In the genomic region with DNA sequence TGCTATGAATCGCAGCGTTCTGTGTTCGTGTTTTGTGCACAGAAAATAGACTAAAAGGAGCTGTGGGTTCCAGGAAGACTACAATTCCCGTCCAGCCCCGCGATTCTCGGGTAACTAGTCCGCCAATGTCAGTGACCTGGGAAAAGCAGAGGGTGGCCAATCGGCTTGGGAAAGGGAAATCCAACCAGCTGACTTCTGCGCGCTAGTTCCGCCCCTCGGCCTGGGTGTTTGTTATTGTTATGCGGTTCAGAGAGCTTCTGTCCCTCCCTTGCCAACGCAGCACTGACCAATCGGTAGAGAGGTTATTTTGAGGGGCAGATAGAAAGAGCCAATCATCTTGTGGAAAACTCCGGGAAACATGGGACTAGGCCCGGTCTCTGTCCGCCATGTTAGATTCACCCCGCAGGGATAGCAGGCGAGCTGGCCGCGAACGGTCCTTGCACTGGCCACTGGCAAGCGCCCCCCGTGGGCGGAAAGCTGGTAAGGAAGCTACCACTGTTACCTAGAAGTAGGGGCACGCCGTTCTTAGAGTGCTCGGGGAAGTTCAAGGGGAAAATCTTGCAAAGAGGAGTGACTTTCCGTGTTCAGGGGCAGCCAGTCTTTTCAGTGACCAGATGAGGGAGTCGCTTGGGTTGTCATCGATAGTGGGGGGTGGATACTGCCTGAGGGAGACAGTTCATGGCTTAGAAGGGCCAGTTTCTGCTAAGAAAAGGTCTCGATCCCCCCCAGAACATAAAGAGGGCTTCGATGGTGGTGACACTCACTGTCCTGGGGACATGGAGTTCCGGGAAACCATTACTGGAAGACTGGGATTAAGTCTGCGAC, we compare ENCODE assay signal across 7 mouse cellular contexts. TPM values are rescaled to one million over a fixed set of nuclear protein-coding genes. Genes with fewer than 3 reads are reported as not detected.
A peak's percentile ranks its signal among the peaks of the same experiment; 100 is the strongest.
DNase-seq lines count a peak whose midpoint lies in the region; ATAC-seq lines count a peak whose summit lies in the region.

No protein-coding gene starts in this region.

- H3K4me3 ChIP-seq in intestine, embryonic 14.5 days (ENCODE audit: low read depth, low read length), result peak overlapping the region; percentile 96

- intact Hi-C loops in gastrocnemius, postnatal 14 days (cut with DNase I; ENCODE audit: low total_unique reads), result no loop called here
- intact Hi-C loops in left cerebral cortex, postnatal 14 days (cut with DNase I), result loop anchor here (5.0 kb wide), 1 partner anchor 85 kb away; the partner anchor contains the start of gene Vat1

- peak overlapping the region; percentile 92 for H3K4me2 ChIP-seq in intestine, embryonic 14.5 days (ENCODE audit: low read length)

- under 1% methylated on average over 37 of the region's 37 CpGs for WGBS in intestine, embryonic 14.5 days

- peak overlapping the region; percentile 93 for H3K27ac ChIP-seq in intestine, embryonic 14.5 days (ENCODE audit: low read depth)

- ATAC-seq in intestine, embryonic 14.5 days (replicated peaks; ENCODE audit: low FRiP score, low TSS enrichment, low read depth), result peak; percentile 96

- peaks cover 26% of the 10 kb centered on the region for H3K36me3 ChIP-seq in intestine, embryonic 14.5 days (ENCODE audit: control insufficient read depth, insufficient read depth, low read length)

- peaks cover 23% of the 10 kb centered on the region for H3K4me1 ChIP-seq in intestine, embryonic 14.5 days (replicated peaks; ENCODE audit: control insufficient read depth, insufficient read depth, low read length)

- H3K9ac ChIP-seq in intestine, embryonic 14.5 days (ENCODE audit: low read length), result peak overlapping the region; percentile 86

- no peaks in the 10 kb centered on the region for H3K9me3 ChIP-seq in intestine, embryonic 14.5 days (ENCODE audit: control insufficient read depth, low read length)

- no peaks in the 10 kb centered on the region for H3K27me3 ChIP-seq in intestine, embryonic 14.5 days (replicated peaks; ENCODE audit: control insufficient read depth, insufficient read depth, low read length)

- peak; percentile 80 for DNase-seq in adrenal gland, adult 18-20 months (ENCODE audit: low spot score in 2 of 2)
- peak; percentile 99 for DNase-seq in embryo, embryonic 10.5 days (ENCODE audit: low spot score)
- peak; percentile 96 for DNase-seq in gastrocnemius, postnatal 14 days
- peak; percentile 94 for DNase-seq in intestine, embryonic 14.5 days (ENCODE audit: low spot score)
- peak; percentile 98 to 100 for DNase-seq in left cerebral cortex, postnatal 14 days (ENCODE audit: low spot score in 2 of 2)
- peak; percentile 99 for DNase-seq in mesoderm, embryonic 11.5 days (ENCODE audit: low read depth, low spot score)
- DNase-seq in skeletal muscle tissue, adult 2 months (ENCODE audit: low read depth, low spot score), result peak; percentile 99

RNA-seq across cellular contexts. Expression of gene Nbr1, which starts 0.7 kb away (rescaled TPM):
- total RNA-seq in adrenal gland, adult 18-20 months (2021), result 100 to 1,000 TPM; 128 to 165 TPM
- 10 to 100 TPM; 66.3 to 69.0 TPM for total RNA-seq in gastrocnemius, postnatal 14 days (2021)
- polyA plus RNA-seq in intestine, embryonic 14.5 days (2014; fragmentation: Nextera tagmentation; extraction: Ambion mirVana), result 50.9 and 60.9 TPM in 2 replicates
- total RNA-seq in left cerebral cortex, postnatal 14 days (2021), result 100 to 1,000 TPM; 115 to 116 TPM

RNA-seq across cellular contexts. Expression of gene Brca1, which starts 0.9 kb away (rescaled TPM):
- total RNA-seq in adrenal gland, adult 18-20 months (2021), result under 1 TPM; 0.80 to 0.96 TPM
- under 1 TPM; 0.89 to 0.92 TPM for total RNA-seq in gastrocnemius, postnatal 14 days (2021)
- polyA plus RNA-seq in intestine, embryonic 14.5 days (2014; fragmentation: Nextera tagmentation; extraction: Ambion mirVana), result 13.3 and 17.1 TPM in 2 replicates
- total RNA-seq in left cerebral cortex, postnatal 14 days (2021), result 1 to 10 TPM; 1.4 to 2.0 TPM

RNA-seq across cellular contexts. Expression of gene Tmem106a, which starts 29.4 kb away (rescaled TPM):
- total RNA-seq in adrenal gland, adult 18-20 months (2021), result 10 to 100 TPM; 13.9 to 26.8 TPM
- 1 to 10 TPM; 2.3 to 3.1 TPM for total RNA-seq in gastrocnemius, postnatal 14 days (2021)
- polyA plus RNA-seq in intestine, embryonic 14.5 days (2014; fragmentation: Nextera tagmentation; extraction: Ambion mirVana), result 7.6 and 8.9 TPM in 2 replicates
- total RNA-seq in left cerebral cortex, postnatal 14 days (2021), result 1 to 10 TPM; 1.3 to 2.0 TPM

RNA-seq across cellular contexts. Expression of gene Gm11634, which starts 46.4 kb away (rescaled TPM):
- total RNA-seq in adrenal gland, adult 18-20 months (2021), result not detected
- not detected for total RNA-seq in gastrocnemius, postnatal 14 days (2021)
- not detected in 2 replicates for polyA plus RNA-seq in intestine, embryonic 14.5 days (2014; fragmentation: Nextera tagmentation; extraction: Ambion mirVana)
- total RNA-seq in left cerebral cortex, postnatal 14 days (2021), result not detected

Comparison
In these comparisons a context has a peak if more than half of its experiments do, and no peak if none do; other contexts are left out.
1. Peak in every context shown above with its lines: DNase-seq, ATAC-seq, H3K4me3 ChIP-seq and H3K27ac ChIP-seq.